Mouse (Mus musculus): ENCODE results near the gene Slc7a5.

GRCm38 (mm10) chr8:121944831-121945230 is 37.3 kb upstream of the Slc7a5 start, which contains the start of gene Car5a:
- no peak for TF ChIP-seq POLR2A (IDR thresholded peaks at IDR 0.05; ENCODE audit: borderline replicate concordance, low read depth, low read length)
- no peak for TF ChIP-seq CTCF (IDR thresholded peaks at IDR 0.05; ENCODE audit: low read depth, low read length)

Measured in bone marrow macrophage, adult 2 months (primary cell).